Mouse (Mus musculus) heart, embryonic 14.5 days (tissue): ENCODE measurements at regions not wholly inside any gene's neighbourhood (a gene's known extent, or its start where the extent isn't known, plus 50 kb on each side); places are given as distances from the start of the nearest gene placed in this dataset.

ENCODE experiments used
- ATAC-seq: fragments of 200-750 bp; cut with Nextera tagmentation; 2 replicates; pipeline ENCODE4 v1.8.0; 2017; ENCODE audit warnings: low read depth, moderate TSS enrichment; ENCODE audit not compliant: insufficient number of reproducible peaks, insufficient read depth, low FRiP score
- H3K27ac ChIP-seq, 2 experiments: fragments of 200-500 bp in 1 of 2; fragments of 300-500 bp in 1 of 2; sonication (generic) in 1 of 2; replicated peaks in 1 of 2; 2 replicates each; pipeline ENCODE4 v1.5.1; 2012 to 2014; ENCODE audit warnings: low read depth in 2 of 2, low read length in 2 of 2, control low read depth in 1 of 2, mild to moderate bottlenecking in 1 of 2, mixed read lengths in 1 of 2; ENCODE audit not compliant: control insufficient read depth in 1 of 2, insufficient read depth in 1 of 2
- H3K27me3 ChIP-seq: fragments of 300-500 bp; sonication (generic); 2 replicates; pipeline ENCODE4 v1.6.1; 2014; ENCODE audit warnings: mild to moderate bottlenecking, low read length, control low read depth; ENCODE audit not compliant: control insufficient read depth, insufficient read depth
- H3K36me3 ChIP-seq: fragments of 300-500 bp; sonication (generic); 2 replicates; pipeline ENCODE4 v1.6.1; 2014; ENCODE audit warnings: mild to moderate bottlenecking, control low read depth, low read length, mixed read lengths; ENCODE audit not compliant: control insufficient read depth, insufficient read depth
- H3K4me1 ChIP-seq, 2 experiments: fragments of 200-500 bp in 1 of 2; fragments of 300-500 bp in 1 of 2; sonication (generic) in 1 of 2; 2 replicates each; pipeline ENCODE4 v1.6.1; 2012 to 2014; ENCODE audit warnings: low read length in 2 of 2, control low read depth in 1 of 2, mixed read lengths in 1 of 2; ENCODE audit not compliant: control insufficient read depth in 2 of 2, insufficient read depth in 2 of 2
- H3K4me2 ChIP-seq: fragments of 300-500 bp; sonication (generic); 2 replicates; pipeline ENCODE4 v1.6.1; 2014; ENCODE audit warnings: mild to moderate bottlenecking, low read length
- H3K4me3 ChIP-seq, 2 experiments: fragments of 200-500 bp in 1 of 2; fragments of 300-500 bp in 1 of 2; sonication (generic) in 1 of 2; 2 replicates each; pipeline ENCODE4 v1.5.1; 2012 to 2014; ENCODE audit warnings: low read length in 2 of 2, mild to moderate bottlenecking in 2 of 2, control low read depth in 1 of 2, low read depth in 1 of 2, moderate library complexity in 1 of 2; ENCODE audit not compliant: control insufficient read depth in 1 of 2, insufficient read depth in 1 of 2
- H3K9ac ChIP-seq: fragments of 300-500 bp; sonication (generic); 2 replicates; pipeline ENCODE4 v1.6.1; 2014; ENCODE audit warnings: mild to moderate bottlenecking, low read length
- H3K9me3 ChIP-seq: fragments of 300-500 bp; sonication (generic); 2 replicates; pipeline ENCODE4 v1.6.1; 2016; ENCODE audit warnings: low read length, control low read depth; ENCODE audit not compliant: control insufficient read depth
- WGBS: fragments of 180-500 bp; shearing (Covaris S2); extraction: QIAGEN DNeasy Blood & Tissue Kit; methylation state at CpG from one replicate; pipeline ENCODE4 v1.1.7; 2014; 5-methylcytosine and 5-hydroxymethylcytosine counted together

DNA sequence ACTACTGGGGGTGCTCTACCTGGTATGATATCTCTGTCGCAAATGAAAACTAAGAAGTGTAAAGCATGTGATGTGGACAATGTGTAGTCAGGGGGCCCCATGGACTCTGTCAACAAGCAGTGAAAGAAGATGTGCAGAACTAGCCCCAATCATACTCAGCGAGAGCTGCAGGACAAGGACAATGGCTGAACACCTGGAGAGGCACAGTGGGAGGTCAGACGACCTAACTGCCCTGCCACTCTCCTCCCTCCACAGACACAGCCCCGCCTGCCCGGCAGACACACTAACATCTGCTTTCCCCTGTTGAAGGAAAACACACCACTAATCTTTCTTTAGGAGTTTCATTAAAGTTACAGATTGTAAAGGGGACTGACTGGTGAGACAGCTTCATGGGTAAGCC is 675.1 kb downstream of the Epm2a start:
- peaks cover 11 to 19% of the 10 kb centered on the region in 2 experiments for H3K4me1 ChIP-seq
- H3K9ac ChIP-seq, result no peak overlapping the region
- no peak overlapping the region for H3K4me3 ChIP-seq
- no peak overlapping the region for H3K4me2 ChIP-seq
- peak overlapping the region; percentile 3 to 6; a peak in 1 of 4 replicates for H3K27ac ChIP-seq
- ATAC-seq, result no peak
- no peaks in the 10 kb centered on the region for H3K27me3 ChIP-seq
- no peaks in the 10 kb centered on the region for H3K9me3 ChIP-seq
- no peaks in the 10 kb centered on the region for H3K36me3 ChIP-seq
- WGBS, result 33% methylated on average over 5 of the region's 5 CpGs

GRCm38 (mm10) chr10:12019159-12019779 is 676.1 kb downstream of the Epm2a start:
- peaks cover 11 to 19% of the 10 kb centered on the region in 2 experiments for H3K4me1 ChIP-seq
- no peaks in the 10 kb centered on the region for H3K27me3 ChIP-seq
- peak overlapping the region; percentile 72 to 86 for H3K27ac ChIP-seq
- H3K4me3 ChIP-seq, result peak overlapping the region in 1 of 2 experiments; percentile 6; a peak in 1 of 4 replicates
- ATAC-seq, result peak; percentile 26; the same call in 1 of the 2 replicates
- H3K36me3 ChIP-seq, result no peaks in the 10 kb centered on the region
- no peaks in the 10 kb centered on the region for H3K9me3 ChIP-seq
- H3K4me2 ChIP-seq, result peak overlapping the region; percentile 50
- no peak overlapping the region for H3K9ac ChIP-seq
- WGBS, result 21% methylated on average over 14 of the region's 14 CpGs

DNA sequence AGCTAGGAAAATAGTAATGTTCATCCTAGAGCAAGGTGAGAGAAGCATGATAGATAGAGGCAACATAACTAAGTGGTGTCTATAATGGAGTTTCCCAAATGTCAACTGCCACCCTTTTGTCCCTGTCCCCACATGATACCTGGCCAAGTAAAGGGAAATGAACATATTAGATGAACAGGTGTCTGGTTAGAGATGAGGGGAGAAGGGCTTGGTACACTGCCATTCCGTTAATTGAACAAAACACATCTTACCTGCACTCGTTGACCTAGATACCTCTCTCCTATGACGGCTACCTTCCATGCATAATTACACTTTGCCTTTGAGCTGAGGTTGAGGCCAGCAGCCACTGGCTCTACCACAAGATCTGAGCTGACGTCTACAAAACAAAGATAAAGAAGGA is 677.4 kb downstream of the Epm2a start:
- 84% methylated on average over 4 of the region's 4 CpGs for WGBS
- no peak for ATAC-seq

DNA sequence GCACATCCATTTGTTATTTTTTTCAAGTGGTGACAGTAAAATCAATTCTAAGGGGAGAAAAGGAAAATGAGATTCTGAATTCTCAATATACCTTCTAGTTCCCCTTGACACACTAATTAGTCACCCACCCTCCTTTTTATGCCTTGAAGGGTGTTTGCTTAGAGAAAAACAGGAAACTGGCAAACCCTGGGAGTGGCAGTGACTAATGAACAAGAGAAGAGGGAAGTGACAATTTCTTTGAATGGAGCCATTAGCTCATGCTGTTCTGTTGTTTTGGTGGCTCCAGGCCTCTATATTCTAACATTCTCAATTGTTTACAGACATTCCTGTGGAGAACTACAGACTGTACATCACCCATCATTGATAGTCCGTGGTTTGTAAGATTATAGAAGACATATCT is 692.0 kb downstream of the Epm2a start:
- Histone ChIP-seq H3K9ac (no peak overlapping the region), H3K9me3 (no peaks in the 10 kb centered on the region), H3K4me2 (no peak overlapping the region), H3K36me3 (no peaks in the 10 kb centered on the region), H3K27ac (no peak overlapping the region), H3K27me3 (no peaks in the 10 kb centered on the region), H3K4me1 (no peaks in the 10 kb centered on the region), H3K4me3 (no peak overlapping the region)
- ATAC-seq, result no peak
- WGBS, result 49% methylated on average over 1 of the region's 1 CpGs

More for the DNA sequence above, 677.4 kb downstream of the Epm2a start:
- Histone ChIP-seq H3K4me3 (no peak overlapping the region), H3K4me2 (no peak overlapping the region), H3K27me3 (no peaks in the 10 kb centered on the region), H3K4me1 (peaks cover 11 to 19% of the 10 kb centered on the region in 2 experiments), H3K9me3 (no peaks in the 10 kb centered on the region), H3K36me3 (no peaks in the 10 kb centered on the region), H3K9ac (no peak overlapping the region), H3K27ac (no peak overlapping the region)

GRCm38 (mm10) chr10:12045937-12046336 is 702.7 kb downstream of the Epm2a start:
- Histone ChIP-seq H3K27ac (no peak overlapping the region), H3K27me3 (no peaks in the 10 kb centered on the region), H3K4me2 (no peak overlapping the region), H3K4me3 (no peak overlapping the region), H3K9me3 (no peaks in the 10 kb centered on the region), H3K4me1 (no peaks in the 10 kb centered on the region), H3K36me3 (no peaks in the 10 kb centered on the region), H3K9ac (no peak overlapping the region)
- no peak for ATAC-seq
- 47% methylated on average over 2 of the region's 2 CpGs for WGBS

- Histone ChIP-seq H3K27ac (no peak overlapping the region), H3K9ac (no peak overlapping the region), H3K9me3 (no peaks in the 10 kb centered on the region), H3K4me2 (no peak overlapping the region), H3K36me3 (no peaks in the 10 kb centered on the region), H3K4me1 (no peaks in the 10 kb centered on the region), H3K27me3 (no peaks in the 10 kb centered on the region), H3K4me3 (no peak overlapping the region)
- 87% methylated on average over 1 of the region's 1 CpGs for WGBS
- no peak for ATAC-seq
These were observed 716.5 kb downstream of the Epm2a start for GRCm38 (mm10) chr10:12059728-12060127.

- Histone ChIP-seq H3K4me3 (no peak overlapping the region), H3K36me3 (no peaks in the 10 kb centered on the region), H3K27me3 (no peaks in the 10 kb centered on the region), H3K4me2 (no peak overlapping the region), H3K4me1 (no peaks in the 10 kb centered on the region), H3K9ac (no peak overlapping the region), H3K9me3 (no peaks in the 10 kb centered on the region), H3K27ac (no peak overlapping the region)
- WGBS, result 81% methylated on average over 5 of the region's 5 CpGs
- no peak for ATAC-seq
These were observed 718.1 kb downstream of the Epm2a start for GRCm38 (mm10) chr10:12061069-12061861.
